Mouse (Mus musculus): ENCODE results near the gene Sgcg.

- no peak for TF ChIP-seq CTCF (IDR thresholded peaks at IDR 0.05; ENCODE audit: insufficient read depth, low read length)
- TF ChIP-seq POLR2A (IDR thresholded peaks at IDR 0.05; ENCODE audit: borderline replicate concordance, extremely low read depth, low read depth, low read length) = no peak
These were observed 794 bp upstream of the Sgcg start for GRCm38 (mm10) chr14:61259084-61259483.
